Mouse (Mus musculus): ENCODE data around the gene Gfod2. TPM values are rescaled to one million over a fixed set of nuclear protein-coding genes. Genes with fewer than 3 reads are reported as not detected.
A peak's percentile ranks its signal among the peaks of the same experiment; 100 is the strongest.

Gene Gfod2
- total RNA-seq, 2 experiments from 2014 or later = 2.3 to 9.8 TPM

DNA sequence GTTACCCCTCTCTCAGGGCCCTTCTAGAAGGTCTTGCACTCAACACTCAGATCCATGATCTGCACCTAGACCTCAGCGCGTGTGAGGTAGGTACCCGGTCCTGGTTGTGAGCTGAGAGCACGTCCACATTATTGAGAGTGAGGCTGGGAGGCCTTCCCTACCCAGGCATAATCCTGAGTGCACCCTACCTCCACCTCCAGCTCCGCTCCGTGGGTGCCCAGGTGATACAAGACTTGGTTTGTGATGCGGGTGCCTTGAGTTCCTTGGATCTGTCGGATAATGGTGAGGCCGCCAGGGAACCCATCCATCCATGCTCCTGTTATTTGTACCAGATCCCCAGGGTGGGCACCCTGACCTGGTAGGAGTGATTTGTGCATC is 68.5 kb downstream of the Gfod2 start:
- ATAC-seq (replicated peaks; ENCODE audit: low FRiP score, low TSS enrichment, poor library complexity, severe bottlenecking) = no peak

- no peak for ATAC-seq (replicated peaks; ENCODE audit: low FRiP score, low TSS enrichment, poor library complexity, severe bottlenecking)
These were observed 69.0 kb downstream of the Gfod2 start for GRCm38 (mm10) chr8:105689256-105689982.

DNA sequence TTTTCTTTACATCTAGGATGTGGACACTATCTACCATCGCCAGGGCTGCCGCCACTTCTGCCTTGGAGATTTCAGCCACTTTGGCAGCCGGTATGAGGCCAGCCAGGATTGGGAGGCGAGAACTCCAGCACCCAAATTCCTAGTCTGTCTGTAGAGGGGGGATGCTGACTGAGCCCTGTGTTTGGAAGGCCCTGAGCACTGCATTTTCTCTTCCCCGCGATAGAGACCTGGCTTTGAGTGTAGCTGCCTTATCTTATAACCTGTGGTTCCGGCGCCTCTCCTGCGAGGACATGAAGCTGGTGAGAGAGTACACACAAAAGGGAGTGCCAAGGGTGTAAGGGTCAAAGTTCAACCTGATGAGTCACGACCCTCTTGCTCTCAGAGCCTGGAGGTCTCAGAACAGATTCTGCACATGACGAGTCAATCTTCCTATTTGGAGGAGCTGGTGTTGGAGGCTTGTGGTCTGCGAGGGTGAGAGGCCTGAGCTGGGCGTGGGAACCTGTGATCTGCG is 70.2 kb downstream of the Gfod2 start:
- ATAC-seq (replicated peaks; ENCODE audit: low FRiP score, low TSS enrichment, poor library complexity, severe bottlenecking) = no peak

DNA sequence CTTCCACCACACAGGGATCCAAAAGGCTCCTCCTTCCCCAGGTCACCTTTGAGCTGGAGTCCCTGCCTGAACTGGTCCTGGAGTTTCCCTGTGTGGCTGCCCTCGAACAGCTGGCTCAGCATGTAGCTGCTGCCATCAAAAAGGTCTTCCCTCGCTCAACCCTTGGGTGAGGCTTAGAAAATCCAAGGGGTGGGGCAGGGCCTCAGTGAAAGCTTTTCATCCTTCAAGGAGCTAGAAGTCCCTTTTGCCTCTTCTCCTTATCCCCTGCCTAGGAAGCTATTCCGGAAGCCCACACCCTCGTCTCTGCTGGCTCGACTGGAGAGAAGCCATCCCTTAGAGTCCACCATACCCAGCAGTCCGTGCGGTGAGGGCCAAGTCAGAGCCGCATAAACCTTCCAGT is 71.0 kb downstream of the Gfod2 start:
- ATAC-seq (replicated peaks; ENCODE audit: low FRiP score, low TSS enrichment, poor library complexity, severe bottlenecking) = no peak

DNA sequence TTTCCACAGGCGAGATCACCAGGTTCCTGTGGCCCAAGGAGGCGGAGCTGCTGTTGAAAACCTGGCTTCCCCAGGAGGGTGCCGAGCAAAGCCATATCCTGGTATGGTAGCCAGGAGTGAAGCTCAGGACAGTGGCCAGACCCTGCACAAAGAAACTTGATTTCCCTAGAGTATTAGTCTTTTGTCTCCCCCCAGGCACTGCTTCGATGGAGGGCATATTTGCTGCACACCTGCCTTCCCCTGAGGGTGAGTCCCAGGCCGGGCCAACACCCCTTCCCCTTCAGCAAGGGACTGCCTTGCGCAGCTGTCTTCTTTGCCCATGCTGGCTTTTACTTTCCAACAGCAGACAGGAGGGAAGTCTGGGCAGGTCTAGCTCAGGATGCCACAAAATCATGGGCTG is 71.9 kb downstream of the Gfod2 start:
- ATAC-seq (replicated peaks; ENCODE audit: low FRiP score, low TSS enrichment, poor library complexity, severe bottlenecking) = 0 out of 2 replicates have a peak, but pooled peaks have one; percentile 4

- ATAC-seq (replicated peaks; ENCODE audit: low FRiP score, low TSS enrichment, poor library complexity, severe bottlenecking) = peak; percentile 66; the same call in 1 of the 2 replicates
These were observed 72.6 kb downstream of the Gfod2 start, which contains the start of gene Carmil2 for GRCm38 (mm10) chr8:105685796-105686308. Gene Carmil2 (plus strand): TSS chr8:105686274.

DNA sequence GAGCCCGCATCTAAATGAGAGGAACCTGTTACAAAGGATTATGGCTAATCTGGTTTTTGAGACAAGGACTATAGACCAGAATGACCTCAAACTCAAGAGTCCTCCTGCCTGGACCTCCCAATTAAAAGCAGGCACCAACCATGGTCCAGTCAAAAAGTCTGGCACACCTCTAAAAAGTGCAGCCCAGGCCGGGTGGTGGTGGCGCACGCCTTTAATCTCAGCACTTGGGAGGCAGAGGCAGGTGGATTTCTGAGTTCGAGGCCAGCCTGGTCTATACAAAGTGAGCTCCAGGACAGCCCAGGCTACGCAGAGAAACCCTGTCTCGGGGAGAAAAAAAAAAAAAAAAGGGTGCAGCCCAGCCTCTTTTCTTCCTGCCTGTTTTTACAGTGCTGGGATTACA is 73.1 kb downstream of the Gfod2 start:
- ATAC-seq (replicated peaks; ENCODE audit: low FRiP score, low TSS enrichment, poor library complexity, severe bottlenecking) = no peak

GRCm38 (mm10) chr8:105677891-105678290 is 80.6 kb downstream of the Gfod2 start:
- ATAC-seq (replicated peaks; ENCODE audit: low FRiP score, low TSS enrichment, poor library complexity, severe bottlenecking) = no peak

Other genes starting within 250 kb of the Gfod2 start
- 0.20 TPM in 1 of 2 replicates, not detected in the other for gene Hsd11b2, start 239.9 kb downstream of the Gfod2 start, total RNA-seq (2014; fragmentation: Nextera tagmentation)
- 0.19 TPM in 1 of 2 replicates, not detected in the other for gene Hsd11b2, start 239.9 kb downstream of the Gfod2 start, total RNA-seq (2017)
- gene Atp6v0d1, start 192.6 kb downstream of the Gfod2 start, total RNA-seq (2014; fragmentation: Nextera tagmentation) = 51.9 and 70.3 TPM in 2 replicates
- 21.0 and 32.0 TPM in 2 replicates for gene Atp6v0d1, start 192.6 kb downstream of the Gfod2 start, total RNA-seq (2017)
- 148 and 206 TPM in 2 replicates for gene Ripor1, start 153.4 kb downstream of the Gfod2 start, total RNA-seq (2014; fragmentation: Nextera tagmentation)
- gene Ripor1, start 153.4 kb downstream of the Gfod2 start, total RNA-seq (2017) = 16.7 and 20.6 TPM in 2 replicates
- 96.1 and 112 TPM in 2 replicates for gene Ctcf, start 122.1 kb downstream of the Gfod2 start, total RNA-seq (2014; fragmentation: Nextera tagmentation)
- 113 and 160 TPM in 2 replicates for gene Ctcf, start 122.1 kb downstream of the Gfod2 start, total RNA-seq (2017)
- gene Agrp, start 121.3 kb downstream of the Gfod2 start, total RNA-seq (2014; fragmentation: Nextera tagmentation) = not detected in 2 replicates
- gene Agrp, start 121.3 kb downstream of the Gfod2 start, total RNA-seq (2017) = not detected in 2 replicates
- 5.7 and 7.1 TPM in 2 replicates for gene Carmil2, start 72.4 kb downstream of the Gfod2 start, total RNA-seq (2014; fragmentation: Nextera tagmentation)
- 1.1 and 2.7 TPM in 2 replicates for gene Carmil2, start 72.4 kb downstream of the Gfod2 start, total RNA-seq (2017)
- 60.3 and 83.6 TPM in 2 replicates for gene Acd, start 57.6 kb downstream of the Gfod2 start, total RNA-seq (2014; fragmentation: Nextera tagmentation)
- gene Acd, start 57.6 kb downstream of the Gfod2 start, total RNA-seq (2017) = 20.6 and 46.8 TPM in 2 replicates
- gene Pard6a, start 57.5 kb downstream of the Gfod2 start, total RNA-seq (2014; fragmentation: Nextera tagmentation) = 9.1 and 16.5 TPM in 2 replicates
- 2.6 and 13.0 TPM in 2 replicates for gene Pard6a, start 57.5 kb downstream of the Gfod2 start, total RNA-seq (2017)
- not detected in 2 replicates for gene 4933405L10Rik, start 51.0 kb downstream of the Gfod2 start, total RNA-seq (2014; fragmentation: Nextera tagmentation)
- not detected in 2 replicates for gene 4933405L10Rik, start 51.0 kb downstream of the Gfod2 start, total RNA-seq (2017)
- gene Enkd1, start 50.5 kb downstream of the Gfod2 start, total RNA-seq (2014; fragmentation: Nextera tagmentation) = 15.8 and 25.4 TPM in 2 replicates
- gene Enkd1, start 50.5 kb downstream of the Gfod2 start, total RNA-seq (2017) = 7.4 and 9.9 TPM in 2 replicates
- gene Ranbp10, start 68.7 kb upstream of the Gfod2 start, total RNA-seq (2014; fragmentation: Nextera tagmentation) = 34.9 and 36.4 TPM in 2 replicates
- 8.3 and 16.0 TPM in 2 replicates for gene Ranbp10, start 68.7 kb upstream of the Gfod2 start, total RNA-seq (2017)
- not detected in 2 replicates for gene Tsnaxip1, start 69.1 kb upstream of the Gfod2 start, total RNA-seq (2014; fragmentation: Nextera tagmentation)
- gene Tsnaxip1, start 69.1 kb upstream of the Gfod2 start, total RNA-seq (2017) = not detected in 2 replicates
- 32.0 and 47.6 TPM in 2 replicates for gene Cenpt, start 94.6 kb upstream of the Gfod2 start, total RNA-seq (2014; fragmentation: Nextera tagmentation)
- 14.2 and 20.0 TPM in 2 replicates for gene Cenpt, start 94.6 kb upstream of the Gfod2 start, total RNA-seq (2017)
- gene Thap11, start 96.5 kb upstream of the Gfod2 start, total RNA-seq (2014; fragmentation: Nextera tagmentation) = 24.4 and 27.1 TPM in 2 replicates
- 18.5 and 33.4 TPM in 2 replicates for gene Thap11, start 96.5 kb upstream of the Gfod2 start, total RNA-seq (2017)
- gene Nutf2, start 101.9 kb upstream of the Gfod2 start, total RNA-seq (2014; fragmentation: Nextera tagmentation) = 174 and 237 TPM in 2 replicates
- 29.3 and 101 TPM in 2 replicates for gene Nutf2, start 101.9 kb upstream of the Gfod2 start, total RNA-seq (2017)
- gene Edc4, start 122.2 kb upstream of the Gfod2 start, total RNA-seq (2014; fragmentation: Nextera tagmentation) = 45.9 and 46.3 TPM in 2 replicates
- 25.9 and 38.4 TPM in 2 replicates for gene Edc4, start 122.2 kb upstream of the Gfod2 start, total RNA-seq (2017)
- gene Nrn1l, start 134.9 kb upstream of the Gfod2 start, total RNA-seq (2014; fragmentation: Nextera tagmentation) = 2.0 and 3.3 TPM in 2 replicates
- not detected in 2 replicates for gene Nrn1l, start 134.9 kb upstream of the Gfod2 start, total RNA-seq (2017)
- gene Pskh1, start 141.8 kb upstream of the Gfod2 start, total RNA-seq (2014; fragmentation: Nextera tagmentation) = 16.8 and 17.5 TPM in 2 replicates
- 15.4 and 17.3 TPM in 2 replicates for gene Pskh1, start 141.8 kb upstream of the Gfod2 start, total RNA-seq (2017)
- gene Ctrl, start 175.2 kb upstream of the Gfod2 start, total RNA-seq (2014; fragmentation: Nextera tagmentation) = 1.6 TPM in 1 of 2 replicates, not detected in the other
- gene Ctrl, start 175.2 kb upstream of the Gfod2 start, total RNA-seq (2017) = not detected in 2 replicates
- gene Psmb10, start 179.8 kb upstream of the Gfod2 start, total RNA-seq (2014; fragmentation: Nextera tagmentation) = 93.9 and 150 TPM in 2 replicates
- gene Psmb10, start 179.8 kb upstream of the Gfod2 start, total RNA-seq (2017) = 29.5 and 38.9 TPM in 2 replicates
- 3.7 and 4.6 TPM in 2 replicates for gene Lcat, start 184.7 kb upstream of the Gfod2 start, total RNA-seq (2014; fragmentation: Nextera tagmentation)
- 1.5 TPM in 1 of 2 replicates, not detected in the other for gene Lcat, start 184.7 kb upstream of the Gfod2 start, total RNA-seq (2017)
- 11.4 and 14.2 TPM in 2 replicates for gene Slc12a4, start 207.4 kb upstream of the Gfod2 start, total RNA-seq (2014; fragmentation: Nextera tagmentation)
- 4.7 and 10.5 TPM in 2 replicates for gene Slc12a4, start 207.4 kb upstream of the Gfod2 start, total RNA-seq (2017)
- gene Dpep3, start 220.8 kb upstream of the Gfod2 start, total RNA-seq (2014; fragmentation: Nextera tagmentation) = not detected in 2 replicates
- gene Dpep3, start 220.8 kb upstream of the Gfod2 start, total RNA-seq (2017) = not detected in 2 replicates
- 23.0 and 28.9 TPM in 2 replicates for gene Dus2, start 232.7 kb upstream of the Gfod2 start, total RNA-seq (2014; fragmentation: Nextera tagmentation)
- 13.8 and 22.5 TPM in 2 replicates for gene Dus2, start 232.7 kb upstream of the Gfod2 start, total RNA-seq (2017)
- gene Dpep2nb, start 247.3 kb upstream of the Gfod2 start, total RNA-seq (2014; fragmentation: Nextera tagmentation) = not detected in 2 replicates
- gene Dpep2nb, start 247.3 kb upstream of the Gfod2 start, total RNA-seq (2017) = not detected in 2 replicates

Data from megakaryocyte-erythroid progenitor cell, adult 5-6 weeks (primary cell).